Mouse (Mus musculus) kidney, adult 11 months (tissue): ENCODE data around the gene Brd1.

Experiments
- DNase-seq: peaks from one replicate; pipeline ENCODE4 v3.0.0; 2022

Brd1 gene

GRCm38 (mm10) chr15:88727204-88727603 lies 6.8 kb downstream of the Brd1 start:
- no peak for DNase-seq

- DNase-seq = no peak
Measured at GRCm38 (mm10) chr15:88725036-88725435, 9.0 kb downstream of the Brd1 start.

- no peak for DNase-seq
Measured at GRCm38 (mm10) chr15:88724311-88724710, 9.7 kb downstream of the Brd1 start.

- no peak for DNase-seq
Measured at GRCm38 (mm10) chr15:88723205-88723604, 10.8 kb downstream of the Brd1 start.

- no peak for DNase-seq
Measured at GRCm38 (mm10) chr15:88717239-88717638, 16.8 kb downstream of the Brd1 start.

- DNase-seq = no peak
Measured at GRCm38 (mm10) chr15:88716350-88716749, 17.7 kb downstream of the Brd1 start.

GRCm38 (mm10) chr15:88714021-88714589 lies 19.9 kb downstream of the Brd1 start:
- no peak for DNase-seq

- no peak for DNase-seq
Measured at GRCm38 (mm10) chr15:88712501-88712900, 21.5 kb downstream of the Brd1 start.

GRCm38 (mm10) chr15:88709878-88710277 lies 24.2 kb downstream of the Brd1 start:
- DNase-seq = no peak

- DNase-seq = no peak
Measured at GRCm38 (mm10) chr15:88708657-88709511, 25.1 kb downstream of the Brd1 start.

GRCm38 (mm10) chr15:88708204-88708603 lies 25.8 kb downstream of the Brd1 start:
- no peak for DNase-seq

GRCm38 (mm10) chr15:88706987-88707386 lies 27.0 kb downstream of the Brd1 start:
- DNase-seq = peak; percentile 30

- no peak for DNase-seq
Measured at GRCm38 (mm10) chr15:88706320-88706719, 27.7 kb downstream of the Brd1 start.

GRCm38 (mm10) chr15:88704284-88704683 lies 29.7 kb downstream of the Brd1 start:
- peak; percentile 60 for DNase-seq

- DNase-seq = no peak
Measured at GRCm38 (mm10) chr15:88702501-88702900, 31.5 kb downstream of the Brd1 start.

- DNase-seq = no peak
Measured at GRCm38 (mm10) chr15:88700759-88701158, 33.3 kb downstream of the Brd1 start.

GRCm38 (mm10) chr15:88699508-88699907 lies 34.5 kb downstream of the Brd1 start:
- no peak for DNase-seq

- no peak for DNase-seq
Measured at GRCm38 (mm10) chr15:88697586-88697985, 36.4 kb downstream of the Brd1 start.

- no peak for DNase-seq
Measured at GRCm38 (mm10) chr15:88696055-88696454, 38.0 kb downstream of the Brd1 start.

GRCm38 (mm10) chr15:88694033-88694432 lies 40.0 kb downstream of the Brd1 start:
- DNase-seq = no peak

- no peak for DNase-seq
Measured at GRCm38 (mm10) chr15:88692720-88693119, 41.3 kb downstream of the Brd1 start.

- no peak for DNase-seq
Measured at GRCm38 (mm10) chr15:88691129-88691528, 42.9 kb downstream of the Brd1 start.

- no peak for DNase-seq
Measured at GRCm38 (mm10) chr15:88688120-88688519, 45.9 kb downstream of the Brd1 start.

GRCm38 (mm10) chr15:88686725-88687124 lies 47.3 kb downstream of the Brd1 start:
- no peak for DNase-seq

GRCm38 (mm10) chr15:88684039-88684438 lies 50.0 kb downstream of the Brd1 start:
- no peak for DNase-seq
